7 mouse cellular contexts compared by ENCODE assay signal in genomic region chr2:173257610-173258009, GRCm38 (mm10). TPM values are rescaled to one million over a fixed set of nuclear protein-coding genes. Genes with fewer than 3 reads are reported as not detected.
DNase-seq lines count a peak whose midpoint lies in the region; ATAC-seq and TF ChIP-seq lines count a peak whose summit lies in the region.

No protein-coding gene starts in this region.

- no peak overlapping the region for H3K4me2 ChIP-seq in intestine, embryonic 16.5 days (ENCODE audit: low read depth, low read length)
- no peak overlapping the region for H3K4me2 ChIP-seq in liver, embryonic 11.5 days

- no peaks in the 10 kb centered on the region for H3K27me3 ChIP-seq in intestine, embryonic 16.5 days (replicated peaks; ENCODE audit: control insufficient read depth, insufficient read depth, low read length)
- no peaks in the 10 kb centered on the region; the same call in 1 of the 2 replicates for H3K27me3 ChIP-seq in liver, embryonic 11.5 days (replicated peaks; ENCODE audit: control insufficient read depth, insufficient read depth, low read length)

- peak; percentile 86 for DNase-seq in adrenal gland, postnatal 14 days
- peak; percentile 65 for DNase-seq in cerebellum, adult 9-11 months
- peak; percentile 70 to 81 for DNase-seq in gastrocnemius, adult 8-10 months (ENCODE audit: low spot score in 2 of 2)
- peak; percentile 62 for DNase-seq in lung, adult 2 months
- peak; percentile 78 for DNase-seq in right cerebral cortex, postnatal 4 days
- DNase-seq in liver, embryonic 11.5 days (ENCODE audit: low spot score): no peak

- H3K4me1 ChIP-seq in intestine, embryonic 16.5 days (ENCODE audit: control insufficient read depth, insufficient read depth, low read length): peaks cover 96% of the 10 kb centered on the region
- peaks cover 35% of the 10 kb centered on the region for H3K4me1 ChIP-seq in lung, adult 2 months (ENCODE audit: control insufficient read depth, insufficient read depth, low read length)
- peaks cover 8% of the 10 kb centered on the region; the same call in 1 of the 2 replicates for H3K4me1 ChIP-seq in liver, embryonic 11.5 days (replicated peaks; ENCODE audit: control insufficient read depth, insufficient read depth, low read length)

- TF ChIP-seq CTCF in lung, adult 2 months (IDR thresholded peaks at IDR 0.05; ENCODE audit: insufficient read depth, low read length): no peak

- H3K4me3 ChIP-seq in intestine, embryonic 16.5 days (ENCODE audit: low read length): no peak overlapping the region
- no peak overlapping the region for H3K4me3 ChIP-seq in lung, adult 2 months (replicated peaks; ENCODE audit: extremely low read depth, low read depth, low read length)
- H3K4me3 ChIP-seq in liver, embryonic 11.5 days (ENCODE audit: low read depth, low read length): no peak overlapping the region

- no peak for ATAC-seq in intestine, embryonic 16.5 days
- no peak for ATAC-seq in liver, embryonic 11.5 days (replicated peaks; ENCODE audit: low FRiP score)

- no peak overlapping the region for H3K9ac ChIP-seq in intestine, embryonic 16.5 days (ENCODE audit: low read depth, low read length)
- no peak overlapping the region for H3K9ac ChIP-seq in liver, embryonic 11.5 days (ENCODE audit: low read depth, low read length)

- H3K27ac ChIP-seq in intestine, embryonic 16.5 days (ENCODE audit: low read length): 0 out of 2 replicates have a peak overlapping the region, but pooled peaks have one; percentile 5
- H3K27ac ChIP-seq in liver, embryonic 11.5 days (ENCODE audit: low read depth, low read length): no peak overlapping the region

- 50% methylated on average over 7 of the region's 7 CpGs for WGBS in intestine, embryonic 16.5 days
- WGBS in lung, adult 2 months: 15% methylated on average over 7 of the region's 7 CpGs
- WGBS in liver, embryonic 11.5 days: 54% methylated on average over 7 of the region's 7 CpGs

- no peak for TF ChIP-seq POLR2A in lung, adult 2 months (IDR thresholded peaks at IDR 0.05; ENCODE audit: borderline replicate concordance, extremely low read depth, low read depth, low read length)

- no peaks in the 10 kb centered on the region for H3K9me3 ChIP-seq in intestine, embryonic 16.5 days (ENCODE audit: control insufficient read depth, low read length)
- H3K9me3 ChIP-seq in liver, embryonic 11.5 days (ENCODE audit: control insufficient read depth, low read length): no peaks in the 10 kb centered on the region

- H3K36me3 ChIP-seq in intestine, embryonic 16.5 days (ENCODE audit: control insufficient read depth, insufficient read depth, low read length): no peaks in the 10 kb centered on the region
- no peaks in the 10 kb centered on the region for H3K36me3 ChIP-seq in liver, embryonic 11.5 days (ENCODE audit: control insufficient read depth, insufficient read depth, low read length)

RNA-seq across cellular contexts. Expression of gene Pmepa1, which starts 18.7 kb away (rescaled TPM):
- 58.4 and 117 TPM in 2 replicates for total RNA-seq in adrenal gland, postnatal 14 days (2021)
- 10 to 100 TPM; 10.8 to 23.7 (median 18.9) TPM for total RNA-seq in gastrocnemius, adult 8-10 months (2022)
- polyA plus RNA-seq in intestine, embryonic 16.5 days (2015; fragmentation: Nextera tagmentation; extraction: Ambion mirVana): 4.4 and 4.6 TPM in 2 replicates
- 96.2 and 97.7 TPM in 2 replicates for polyA plus RNA-seq in lung, adult 2 months (2012; rRNA removed)
- polyA plus RNA-seq in liver, embryonic 11.5 days (2014; fragmentation: Nextera tagmentation; extraction: Ambion mirVana): 0.95 and 1.2 TPM in 2 replicates

RNA-seq across cellular contexts. Expression of gene Zbp1, which starts 38.9 kb away (rescaled TPM):
- total RNA-seq in adrenal gland, postnatal 14 days (2021): 2.6 and 4.3 TPM in 2 replicates
- under 1 TPM in 1 of 4 experiments, not detected in 3; 0.54 TPM for total RNA-seq in gastrocnemius, adult 8-10 months (2022)
- 0.65 and 1.9 TPM in 2 replicates for polyA plus RNA-seq in intestine, embryonic 16.5 days (2015; fragmentation: Nextera tagmentation; extraction: Ambion mirVana)
- polyA plus RNA-seq in lung, adult 2 months (2012; rRNA removed): 4.8 and 5.7 TPM in 2 replicates
- not detected in 2 replicates for polyA plus RNA-seq in liver, embryonic 11.5 days (2014; fragmentation: Nextera tagmentation; extraction: Ambion mirVana)

Comparison
In these comparisons a context has a peak if more than half of its experiments do, and no peak if none do; other contexts are left out.
1. RNA of gene Pmepa1, which starts 18.7 kb away (polyA plus RNA-seq): 96.2 to 97.7 TPM in lung, adult 2 months; 4.4 to 4.6 TPM in intestine, embryonic 16.5 days and 0.95 to 1.2 TPM in liver, embryonic 11.5 days; every median in the first group is over 10 times any median in the second.